Mouse (Mus musculus): ENCODE results near the gene St3gal5.

DNA sequence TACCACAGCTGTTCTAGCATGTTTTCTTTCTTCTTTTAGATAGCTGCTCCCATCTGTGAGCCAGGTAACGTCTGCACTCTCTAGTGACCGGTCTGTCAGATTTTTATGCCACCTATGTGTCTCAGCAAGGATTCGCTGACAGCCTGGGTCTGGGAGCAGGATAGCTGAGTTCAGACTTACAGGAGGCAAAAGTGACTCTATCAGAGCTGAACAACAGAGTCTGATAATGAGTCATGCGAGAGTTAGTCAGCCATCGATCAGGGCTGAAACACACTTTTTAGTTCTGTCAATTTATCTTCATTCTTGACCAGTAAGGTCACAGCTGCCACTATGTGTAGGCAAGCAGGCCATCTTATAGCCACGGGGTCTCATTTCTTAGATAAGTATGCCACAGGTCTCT lies 33.7 kb upstream of the St3gal5 start:
- TF ChIP-seq CTCF (IDR thresholded peaks at IDR 0.05; ENCODE audit: low read depth) (no peak), EP300 (IDR thresholded peaks at IDR 0.05; ENCODE audit: low read depth) (no peak)
